Mouse (Mus musculus): ENCODE data around the gene Rcsd1.

GRCm38 (mm10) chr1:165722531-165723123 lies 13.1 kb upstream of the Rcsd1 start:
- TF ChIP-seq CTCF (IDR thresholded peaks at IDR 0.05; ENCODE audit: extremely low read depth, insufficient read depth, low read length) (no peak), POLR2A (IDR thresholded peaks at IDR 0.05; ENCODE audit: extremely low read depth, insufficient read depth, low read length) (no peak)
